Mouse (Mus musculus) kidney, postnatal 0 days (tissue): ENCODE measurements around the gene Csrp2. TPM values are rescaled to one million over a fixed set of nuclear protein-coding genes. Genes with fewer than 3 reads are reported as not detected.

Experiments
- ATAC-seq: fragments of 200-750 bp; cut with Nextera tagmentation; replicated peaks from 2 replicates; pipeline ENCODE4 v1.8.0; 2017; ENCODE audit warnings: low read depth, moderate number of reproducible peaks, moderate TSS enrichment, moderate library complexity; ENCODE audit not compliant: low FRiP score
- DNase-seq: peaks from one replicate; pipeline ENCODE4 v3.0.0-alpha.2; 2016; ENCODE audit warnings: low spot score
- H3K27ac ChIP-seq: fragments of 300-500 bp; sonication (generic); 2 replicates; pipeline ENCODE4 v1.5.1; 2014; ENCODE audit warnings: mild to moderate bottlenecking
- H3K27me3 ChIP-seq: fragments of 300-500 bp; sonication (generic); 2 replicates; pipeline ENCODE4 v1.6.1; 2014; ENCODE audit warnings: low read length, mixed read lengths; ENCODE audit not compliant: insufficient read depth
- H3K36me3 ChIP-seq: fragments of 300-500 bp; sonication (generic); 2 replicates; pipeline ENCODE4 v1.6.1; 2014; ENCODE audit warnings: low read length, mixed read lengths; ENCODE audit not compliant: insufficient read depth
- H3K4me1 ChIP-seq: fragments of 300-500 bp; sonication (generic); replicated peaks from 2 replicates; pipeline ENCODE4 v1.6.1; 2014; ENCODE audit warnings: antibody characterized with exemption, low read length, mixed read lengths; ENCODE audit not compliant: insufficient read depth
- H3K4me2 ChIP-seq: fragments of 300-500 bp; sonication (generic); 2 replicates; pipeline ENCODE4 v1.6.1; 2014; ENCODE audit warnings: mild to moderate bottlenecking, low read length, moderate library complexity, mixed read lengths
- H3K4me3 ChIP-seq: fragments of 300-500 bp; sonication (generic); replicated peaks from 2 replicates; pipeline ENCODE4 v1.5.1; 2014; ENCODE audit warnings: low read depth, low read length
- H3K9ac ChIP-seq: fragments of 300-500 bp; sonication (generic); 2 replicates; pipeline ENCODE4 v1.6.1; 2014; ENCODE audit warnings: low read depth, low read length
- H3K9me3 ChIP-seq: fragments of 300-500 bp; sonication (generic); replicated peaks from 2 replicates; pipeline ENCODE4 v1.6.1; 2016; ENCODE audit warnings: low read length, inconsistent platforms, mixed read lengths
- CTCF ChIP-seq: IDR thresholded peaks from 2 replicates; pipeline ENCODE4 v1.5.1; 2016; ENCODE audit warnings: antibody characterized with exemption, low read depth, mild to moderate bottlenecking, moderate library complexity
- WGBS: fragments of 180-500 bp; shearing (Covaris S2); extraction: QIAGEN DNeasy Blood & Tissue Kit; methylation state at CpG from one replicate; pipeline ENCODE4 v1.1.7; 2014; 5-methylcytosine and 5-hydroxymethylcytosine counted together
- polyA plus RNA-seq: library from polyadenylated mRNA; unstranded; fragments of >200 nt; fragmentation: Nextera tagmentation; extraction: Ambion mirVana; gene quantifications from 2 replicates; pipeline ENCODE4 v1.2.1, GENCODE M21; 2015

The Csrp2 gene
- polyA plus RNA-seq, 1 experiment from 2014 or later: 206 TPM

DNA sequence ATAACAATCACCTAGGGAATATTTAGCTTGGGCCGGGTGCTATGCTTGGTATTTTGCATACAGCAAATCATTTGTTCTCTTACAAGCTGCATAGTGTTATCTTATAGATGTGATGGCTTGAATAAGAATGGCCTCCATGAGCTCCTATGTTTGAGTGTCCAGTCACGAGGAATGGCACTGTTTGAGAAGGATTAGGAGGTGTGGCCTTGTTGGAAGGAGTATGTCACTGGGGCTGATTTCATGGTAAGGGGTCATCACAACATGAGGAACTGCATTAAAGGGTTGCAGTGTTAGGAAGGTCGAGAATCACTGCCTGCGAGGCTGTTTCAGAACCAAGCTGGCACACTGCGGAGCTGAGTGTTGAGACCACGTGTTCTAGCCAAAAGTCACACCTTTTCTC, 2.1 kb upstream of the Csrp2 start:
- Histone ChIP-seq H3K4me1 (peaks cover 15% of the 10 kb centered on the region), H3K4me2 (no peak overlapping the region), H3K9ac (no peak overlapping the region), H3K27me3 (no peaks in the 10 kb centered on the region), H3K27ac (no peak overlapping the region), H3K4me3 (no peak overlapping the region), H3K36me3 (no peaks in the 10 kb centered on the region), H3K9me3 (no peaks in the 10 kb centered on the region)
- no peak for ATAC-seq
- no peak for DNase-seq
- TF ChIP-seq CTCF: no peak
- 95% methylated on average over 6 of the region's 6 CpGs for WGBS

DNA sequence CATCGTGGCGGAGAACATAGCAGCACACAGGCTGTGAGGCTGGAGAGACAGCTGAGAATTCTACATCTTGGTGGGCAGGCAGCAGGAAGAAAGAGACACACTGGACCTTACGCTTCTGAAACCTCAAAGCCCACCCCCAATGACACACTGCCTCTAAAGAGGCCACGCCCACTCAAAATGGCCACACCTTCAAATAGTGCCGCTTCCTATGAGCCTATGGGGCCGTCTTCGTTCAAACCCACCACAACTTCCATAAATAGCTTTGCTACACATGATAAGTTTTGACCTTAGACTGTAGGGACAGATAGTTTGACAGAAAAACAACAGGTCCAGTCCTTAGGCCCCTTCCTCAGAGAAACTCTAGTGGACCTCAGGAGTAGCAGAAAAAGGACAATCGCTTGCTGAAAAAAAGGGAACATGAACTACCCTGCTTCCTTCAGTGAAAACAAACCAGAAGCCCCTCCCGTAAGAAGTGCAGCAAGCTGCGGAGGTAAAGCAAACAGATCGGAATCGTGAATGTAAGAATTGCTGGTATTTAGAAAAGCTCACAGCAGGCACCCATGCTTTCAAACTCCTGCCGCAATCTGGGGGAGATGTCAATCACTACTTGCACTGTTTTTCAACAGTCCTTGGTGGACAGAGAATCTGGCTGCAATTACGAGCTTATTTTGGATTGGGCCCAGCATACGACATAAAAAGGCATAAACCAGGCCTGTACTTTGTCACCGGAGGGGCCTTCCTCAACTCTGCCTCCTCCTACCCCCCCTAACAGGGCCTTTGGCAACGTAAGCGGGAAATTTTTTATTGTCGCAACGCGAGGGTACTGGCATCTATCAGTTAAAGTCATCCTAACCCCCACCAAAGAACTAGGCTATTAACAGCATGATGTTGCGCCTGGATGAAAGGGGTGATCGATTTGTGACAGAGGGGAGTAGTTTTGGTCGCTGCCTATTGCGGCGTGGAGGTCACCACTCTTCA, 886 bp upstream of the Csrp2 start:
- Histone ChIP-seq H3K9me3 (no peaks in the 10 kb centered on the region), H3K4me2 (peak overlapping the region; percentile 90)

DNA sequence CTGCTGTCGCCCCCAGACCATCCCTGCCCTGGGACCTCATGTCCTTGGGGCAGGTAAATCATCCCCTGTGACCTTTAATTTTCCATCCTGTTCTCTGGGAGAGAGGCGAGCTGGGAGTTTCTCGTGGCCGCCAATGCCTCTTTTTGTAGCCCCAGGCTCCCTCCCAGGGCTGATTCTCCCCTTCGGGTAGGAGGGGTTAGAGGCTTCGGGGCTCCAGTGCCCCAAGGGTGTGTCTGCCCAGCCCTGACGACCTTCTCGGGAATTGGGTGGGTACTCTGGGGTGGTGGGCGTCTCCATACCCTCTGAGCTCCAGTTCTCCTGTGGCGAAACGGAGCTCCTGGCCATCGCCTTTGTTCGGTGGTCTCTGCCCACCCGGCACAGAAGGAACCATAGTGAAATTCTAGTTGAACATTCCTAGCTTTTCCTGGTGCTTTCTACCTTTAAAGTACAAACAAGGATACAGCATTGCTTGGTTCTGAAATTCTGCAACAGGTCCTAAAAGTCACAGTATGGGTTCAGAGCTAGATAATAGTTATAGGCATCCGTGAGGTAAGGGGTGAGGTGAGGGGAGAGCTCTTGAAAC, 870 bp downstream of the Csrp2 start:
- peak overlapping the region; percentile 90 for H3K4me2 ChIP-seq
- no peak for TF ChIP-seq CTCF
- no peaks in the 10 kb centered on the region for H3K36me3 ChIP-seq
- ATAC-seq (peak; percentile 12), DNase-seq (no peak)
- H3K27ac ChIP-seq: peak overlapping the region; percentile 96
- H3K4me3 ChIP-seq: peak overlapping the region; percentile 68
- H3K9ac ChIP-seq: peak overlapping the region; percentile 88
- no peaks in the 10 kb centered on the region for H3K9me3 ChIP-seq
- peaks cover 18% of the 10 kb centered on the region for H3K4me1 ChIP-seq
- no peaks in the 10 kb centered on the region for H3K27me3 ChIP-seq
- under 1% methylated on average over 15 of the region's 15 CpGs for WGBS

More for the DNA sequence above, 886 bp upstream of the Csrp2 start:
- H3K27ac ChIP-seq: peak overlapping the region; percentile 96
- no peak for ATAC-seq
- no peaks in the 10 kb centered on the region for H3K27me3 ChIP-seq
- H3K36me3 ChIP-seq: no peaks in the 10 kb centered on the region
- DNase-seq: peak; percentile 75
- WGBS: 22% methylated on average over 26 of the region's 26 CpGs
- H3K4me3 ChIP-seq: peak overlapping the region; percentile 68
- peaks cover 18% of the 10 kb centered on the region for H3K4me1 ChIP-seq
- peak overlapping the region; percentile 88 for H3K9ac ChIP-seq
- no peak for TF ChIP-seq CTCF

DNA sequence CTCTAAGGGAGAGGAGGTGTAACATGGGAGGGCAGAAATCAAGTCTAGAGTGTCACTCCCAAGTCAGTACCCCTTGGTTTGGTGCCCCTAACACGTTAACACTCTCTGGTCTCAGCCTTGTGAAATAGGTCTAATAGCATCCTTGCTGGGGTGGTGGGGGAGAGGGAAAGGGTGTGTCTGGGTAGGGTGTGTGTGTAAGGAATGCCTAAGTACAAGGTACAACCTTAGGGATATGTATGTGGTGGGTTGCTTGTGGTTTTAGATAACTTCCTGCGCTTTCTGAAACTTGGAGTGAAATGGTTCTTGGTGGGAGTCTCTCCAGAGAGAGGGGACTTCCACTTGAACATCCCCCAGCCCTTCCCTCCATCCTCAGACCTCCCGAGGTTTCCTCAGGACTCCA, 2.3 kb downstream of the Csrp2 start:
- Histone ChIP-seq H3K27ac (no peak overlapping the region), H3K4me3 (no peak overlapping the region), H3K27me3 (no peaks in the 10 kb centered on the region), H3K9ac (no peak overlapping the region), H3K36me3 (no peaks in the 10 kb centered on the region), H3K4me1 (peaks cover 18% of the 10 kb centered on the region), H3K4me2 (peak overlapping the region; percentile 90), H3K9me3 (no peaks in the 10 kb centered on the region)
- DNase-seq (no peak), ATAC-seq (no peak)
- no peak for TF ChIP-seq CTCF
- WGBS: 60% methylated on average over 3 of the region's 3 CpGs

DNA sequence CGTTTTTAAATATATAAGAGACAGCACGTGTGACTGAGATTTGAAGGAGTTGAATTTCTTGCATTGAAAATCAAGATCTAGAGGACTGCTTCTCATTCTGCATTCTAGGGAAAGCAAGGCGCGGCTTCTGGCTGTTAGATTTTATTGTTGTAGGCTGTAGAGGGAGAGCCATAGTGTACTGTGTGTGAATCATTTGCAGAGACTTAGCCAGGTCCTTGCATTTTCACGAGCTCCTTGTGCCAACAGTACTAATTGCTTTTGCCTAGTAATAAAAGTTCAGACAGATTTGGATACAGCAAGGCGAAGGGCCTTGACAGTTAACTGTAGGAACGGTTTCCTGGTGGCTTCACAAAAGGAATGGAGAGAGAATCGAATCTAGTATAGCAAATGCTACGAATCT, 3.0 kb downstream of the Csrp2 start:
- no peak for TF ChIP-seq CTCF
- ATAC-seq (no peak), DNase-seq (no peak)
- 53% methylated on average over 9 of the region's 9 CpGs for WGBS
- Histone ChIP-seq H3K27me3 (no peaks in the 10 kb centered on the region), H3K36me3 (no peaks in the 10 kb centered on the region), H3K9me3 (no peaks in the 10 kb centered on the region), H3K9ac (no peak overlapping the region), H3K4me2 (peak overlapping the region; percentile 90; the same call in 1 of the 2 replicates), H3K27ac (no peak overlapping the region), H3K4me3 (no peak overlapping the region), H3K4me1 (peaks cover 18% of the 10 kb centered on the region)

DNA sequence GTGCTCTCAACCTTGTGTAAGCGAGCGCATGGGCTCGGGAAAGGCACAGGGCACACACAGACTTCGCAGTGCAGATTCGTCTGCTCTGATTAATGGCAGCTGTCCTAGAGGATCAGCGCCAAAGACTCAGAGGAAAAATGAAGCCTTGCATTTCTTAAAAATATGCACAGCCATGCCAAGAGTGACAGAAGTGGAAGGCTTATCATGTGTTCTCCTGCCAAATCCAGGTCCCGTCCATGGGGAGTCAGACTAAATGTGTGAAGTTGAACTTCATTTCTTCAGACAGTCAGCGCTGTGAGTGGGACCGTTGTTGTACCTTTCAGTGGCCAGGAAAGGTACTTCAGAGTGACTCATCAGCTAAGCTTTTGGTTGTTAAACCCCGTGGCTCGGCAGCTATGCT, 7.9 kb downstream of the Csrp2 start:
- 55% methylated on average over 11 of the region's 11 CpGs for WGBS
- H3K4me3 ChIP-seq: no peak overlapping the region
- H3K27me3 ChIP-seq: no peaks in the 10 kb centered on the region
- H3K36me3 ChIP-seq: no peaks in the 10 kb centered on the region
- ATAC-seq: no peak
- H3K27ac ChIP-seq: 0 out of 2 replicates have a peak overlapping the region, but pooled peaks have one; percentile 3
- no peak overlapping the region for H3K9ac ChIP-seq
- H3K4me2 ChIP-seq: no peak overlapping the region
- no peak for TF ChIP-seq CTCF
- H3K4me1 ChIP-seq: peaks cover 3% of the 10 kb centered on the region; the same call in 1 of the 2 replicates
- no peaks in the 10 kb centered on the region for H3K9me3 ChIP-seq
- DNase-seq: peak; percentile 40
